Mouse (Mus musculus) kidney, adult 2 months (tissue): ENCODE measurements around the gene Gars. TPM values are rescaled to one million over a fixed set of nuclear protein-coding genes. Genes with fewer than 3 reads are reported as not detected.

Experiments
- DNase-seq: peaks from one replicate; pipeline ENCODE4 v3.0.0; 2021
- H3K27ac ChIP-seq: fragments of 200-500 bp; 2 replicates; pipeline ENCODE4 v1.5.1; 2012; ENCODE audit warnings: low read depth, low read length, control low read depth, inconsistent platforms; ENCODE audit not compliant: insufficient read depth
- H3K27me3 ChIP-seq: fragments of 200-500 bp; replicated peaks from 2 replicates; pipeline ENCODE4 v1.6.1; 2012; ENCODE audit warnings: mild to moderate bottlenecking, moderate library complexity, low read length, inconsistent platforms; ENCODE audit not compliant: control insufficient read depth, insufficient read depth
- H3K36me3 ChIP-seq: fragments of 200-500 bp; 2 replicates; pipeline ENCODE4 v1.6.1; 2012; ENCODE audit warnings: mild to moderate bottlenecking, moderate library complexity, low read length, inconsistent platforms; ENCODE audit not compliant: control insufficient read depth, insufficient read depth
- H3K4me1 ChIP-seq: fragments of 200-500 bp; 2 replicates; pipeline ENCODE4 v1.6.1; 2011; ENCODE audit warnings: low read length; ENCODE audit not compliant: control insufficient read depth, insufficient read depth
- H3K4me3 ChIP-seq: fragments of 200-500 bp; 2 replicates; pipeline ENCODE4 v1.5.1; 2011; ENCODE audit warnings: mild to moderate bottlenecking, low read depth, low read length, control low read depth; ENCODE audit not compliant: insufficient read depth
- CTCF ChIP-seq: fragments of 200-500 bp; conservative IDR thresholded peaks from 2 replicates; pipeline ENCODE4 v1.5.1; 2011; ENCODE audit warnings: low read depth, mild to moderate bottlenecking, control low read depth, low read length, moderate library complexity, mixed read lengths; ENCODE audit not compliant: insufficient read depth, insufficient read length
- POLR2A ChIP-seq: fragments of 200-500 bp; IDR thresholded peaks from one replicate; pipeline ENCODE4 v1.6.1; 2011; ENCODE audit warnings: low read depth, low read length, control low read depth
- polyA plus RNA-seq: library from polyadenylated mRNA; depleted of rRNA; stranded (reverse); fragments of >200 nt; gene quantifications from 2 replicates; pipeline ENCODE4 v1.2.3, GENCODE M21; 2012; rRNA removed

Gene Gars
- polyA plus RNA-seq, 1 experiment, result 35.9 TPM

DNA sequence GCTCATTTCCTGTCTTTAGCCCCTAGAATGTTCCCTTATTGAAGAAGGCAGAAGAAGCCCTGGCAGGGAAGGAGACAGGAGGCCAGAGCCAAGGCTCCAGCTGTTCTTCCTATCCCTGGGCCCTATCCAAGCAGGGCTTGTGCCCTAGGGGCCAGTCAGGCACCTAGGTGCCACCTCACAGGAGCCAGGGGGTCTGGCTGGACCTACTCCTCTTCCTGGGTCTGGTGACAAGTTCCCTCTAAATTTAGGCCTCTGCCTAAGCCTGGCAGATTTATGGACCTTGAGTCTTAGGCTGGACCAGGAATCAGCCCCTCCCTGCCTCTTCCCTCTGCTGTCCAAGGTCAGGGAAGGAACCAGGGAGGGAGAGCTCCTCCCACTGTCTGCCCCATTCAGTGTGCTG, 90.6 kb downstream of the Gars start:
- Histone ChIP-seq H3K36me3 (no peaks in the 10 kb centered on the region), H3K4me1 (no peaks in the 10 kb centered on the region), H3K27me3 (no peaks in the 10 kb centered on the region), H3K27ac (no peak overlapping the region), H3K4me3 (no peak overlapping the region)
- no peak for TF ChIP-seq POLR2A
- no peak for TF ChIP-seq CTCF
- no peak for DNase-seq

Other genes with a start within 250 kb of the Gars start
- 17.0 and 18.1 TPM in 2 replicates for gene Znrf2, start 221.1 kb upstream of the Gars start, polyA plus RNA-seq
- gene Nod1, start 65.4 kb upstream of the Gars start, polyA plus RNA-seq, result 14.0 and 18.7 TPM in 2 replicates
- 13.5 and 15.9 TPM in 2 replicates for gene Ggct, start 45.1 kb upstream of the Gars start, polyA plus RNA-seq
- gene Crhr2, start 95.0 kb downstream of the Gars start, polyA plus RNA-seq, result 0.98 and 1.5 TPM in 2 replicates
- gene Inmt, start 137.0 kb downstream of the Gars start, polyA plus RNA-seq, result 27.0 and 30.3 TPM in 2 replicates
- gene Mindy4, start 165.4 kb downstream of the Gars start, polyA plus RNA-seq, result 14.3 and 14.6 TPM in 2 replicates